Mouse (Mus musculus) ES-Bruce4 (cell line): ENCODE data around the gene Tmx2. TPM values are rescaled to one million over a fixed set of nuclear protein-coding genes. Genes with fewer than 3 reads are reported as not detected.

Experiments
- H3K27ac ChIP-seq: 2 replicates; pipeline ENCODE4 v1.5.1; 2012; ENCODE audit warnings: low read length, inconsistent platforms; ENCODE audit not compliant: insufficient read depth
- H3K27me3 ChIP-seq: 2 replicates; pipeline ENCODE4 v1.6.1; 2012; ENCODE audit warnings: mild to moderate bottlenecking, low read length, inconsistent platforms; ENCODE audit not compliant: control insufficient read depth, poor library complexity, insufficient read depth, severe bottlenecking
- H3K36me3 ChIP-seq: 2 replicates; pipeline ENCODE4 v1.6.1; 2012; ENCODE audit warnings: inconsistent platforms, mild to moderate bottlenecking, low read length, moderate library complexity; ENCODE audit not compliant: control insufficient read depth, poor library complexity, insufficient read depth, severe bottlenecking
- H3K4me1 ChIP-seq: one replicate; pipeline ENCODE4 v1.8.1; 2011; ENCODE audit warnings: low read length; ENCODE audit not compliant: control insufficient read depth, insufficient read depth
- H3K4me3 ChIP-seq: 2 replicates; pipeline ENCODE4 v1.5.1; 2011; ENCODE audit warnings: low read depth, mild to moderate bottlenecking, low read length
- H3K9ac ChIP-seq: 2 replicates; pipeline ENCODE4 v1.6.1; 2012; ENCODE audit warnings: low read depth, mild to moderate bottlenecking, inconsistent platforms; ENCODE audit not compliant: poor library complexity, severe bottlenecking
- H3K9me3 ChIP-seq: replicated peaks from 2 replicates; pipeline ENCODE4 v1.6.1; 2012; ENCODE audit warnings: mild to moderate bottlenecking, low read length, inconsistent platforms; ENCODE audit not compliant: control insufficient read depth, poor library complexity, insufficient read depth, severe bottlenecking
- CTCF ChIP-seq: IDR thresholded peaks from one replicate; pipeline ENCODE4 v1.8.1; 2011; ENCODE audit warnings: low read depth, low read length
- EP300 ChIP-seq: IDR thresholded peaks from 2 replicates; pipeline ENCODE4 v1.6.1; 2011; ENCODE audit warnings: low read depth, low read length; ENCODE audit not compliant: insufficient read depth
- POLR2A ChIP-seq: IDR thresholded peaks from one replicate; pipeline ENCODE4 v1.8.1; 2011; ENCODE audit warnings: low read length; ENCODE audit not compliant: insufficient read depth
- polyA plus RNA-seq: library from polyadenylated mRNA; stranded (reverse); fragments of >200 nt; gene quantifications from 2 replicates; pipeline ENCODE4 v1.2.4, GENCODE M21; 2011; ENCODE audit warnings: low read depth; ENCODE audit not compliant: missing spikeins, insufficient read depth, insufficient read length

The Tmx2 gene
- polyA plus RNA-seq, 1 experiment: 63.5 TPM

DNA sequence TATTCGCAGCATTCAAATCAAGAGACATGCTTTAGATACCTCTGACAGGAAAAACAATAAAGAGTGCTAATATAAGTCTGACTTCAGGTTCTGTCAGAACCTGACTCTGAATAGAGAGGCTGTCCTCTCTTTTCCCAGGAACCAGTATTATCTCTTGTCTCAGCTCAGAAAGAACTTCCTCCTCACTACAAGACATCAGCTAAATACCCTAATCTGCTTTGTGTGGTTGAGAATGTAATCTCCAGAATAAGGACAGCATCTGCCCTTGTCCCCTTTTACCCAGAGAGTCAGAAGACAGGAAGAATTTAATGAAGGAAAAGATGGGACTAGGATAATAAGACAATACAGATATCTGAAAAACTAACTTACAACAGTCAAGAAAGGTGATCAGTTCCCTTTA is 24.6 kb upstream of the Tmx2 start:
- TF ChIP-seq POLR2A (no peak), EP300 (no peak), CTCF (no peak)
- Histone ChIP-seq H3K4me3 (no peak overlapping the region), H3K27me3 (no peaks in the 10 kb centered on the region), H3K27ac (no peak overlapping the region), H3K4me1 (no peaks in the 10 kb centered on the region), H3K36me3 (peaks cover 7% of the 10 kb centered on the region), H3K9me3 (no peaks in the 10 kb centered on the region), H3K9ac (no peak overlapping the region)

DNA sequence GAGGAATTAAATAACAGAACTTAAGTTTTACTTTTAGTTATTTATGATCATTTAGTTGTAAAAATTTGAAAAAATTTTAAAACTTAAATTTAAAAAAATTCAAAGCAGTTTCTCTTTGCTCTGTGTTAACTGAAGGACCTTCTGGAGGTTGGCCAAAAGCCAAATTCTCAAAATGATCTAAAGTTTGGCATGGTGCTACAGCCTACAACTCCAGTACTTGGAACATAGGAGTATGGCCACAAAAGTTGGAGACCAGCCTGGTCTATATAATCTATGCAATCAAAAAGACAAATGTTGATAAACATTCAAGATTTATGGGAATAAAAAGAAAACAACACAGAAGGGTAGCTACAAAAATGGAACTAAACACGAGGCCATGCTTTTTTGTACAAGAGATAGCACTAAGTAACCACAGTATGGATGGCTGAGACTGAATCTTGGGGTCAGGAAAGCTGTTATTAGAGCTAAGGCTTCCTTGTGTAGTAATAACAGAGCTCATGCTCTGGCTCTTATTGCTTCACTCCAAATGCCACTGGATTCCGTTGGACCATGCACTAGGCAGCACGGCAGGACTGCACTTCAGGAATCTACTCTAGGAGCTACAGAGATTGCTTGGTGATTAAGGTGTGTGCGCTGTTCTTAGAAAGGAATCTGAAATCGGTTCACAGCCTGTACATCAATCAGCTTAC is 16.2 kb upstream of the Tmx2 start:
- H3K27ac ChIP-seq: no peak overlapping the region
- peaks cover 33% of the 10 kb centered on the region for H3K36me3 ChIP-seq
- TF ChIP-seq POLR2A: no peak
- TF ChIP-seq CTCF: no peak
- TF ChIP-seq EP300: no peak
- H3K9me3 ChIP-seq: no peaks in the 10 kb centered on the region
- no peaks in the 10 kb centered on the region for H3K27me3 ChIP-seq
- no peak overlapping the region for H3K9ac ChIP-seq
- no peak overlapping the region for H3K4me3 ChIP-seq
- H3K4me1 ChIP-seq: no peaks in the 10 kb centered on the region

DNA sequence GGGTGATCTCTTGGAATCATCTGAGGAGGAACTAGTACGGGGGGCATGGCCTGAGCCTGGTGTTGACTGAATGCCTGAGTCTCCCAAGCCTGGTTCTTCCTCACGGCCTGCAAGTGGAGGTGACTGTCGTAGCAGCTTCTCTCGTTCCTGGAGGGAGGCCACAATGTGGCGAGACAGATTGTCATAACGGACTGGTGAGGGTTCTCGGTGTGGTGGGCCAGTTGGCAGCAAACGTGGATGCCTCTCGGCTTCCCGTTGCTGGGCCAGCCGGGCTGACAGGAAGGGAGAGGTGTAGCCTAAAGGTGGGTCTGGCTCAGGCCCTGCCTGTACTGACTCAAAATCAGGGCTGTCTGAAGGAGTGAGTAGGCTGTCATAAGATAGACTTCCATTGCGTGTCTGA is 11.1 kb upstream of the Tmx2 start:
- no peak for TF ChIP-seq CTCF
- no peak for TF ChIP-seq POLR2A
- no peak for TF ChIP-seq EP300
- Histone ChIP-seq H3K4me1 (no peaks in the 10 kb centered on the region), H3K9ac (no peak overlapping the region), H3K9me3 (no peaks in the 10 kb centered on the region; the same call in 1 of the 2 replicates), H3K27me3 (no peaks in the 10 kb centered on the region), H3K27ac (no peak overlapping the region), H3K36me3 (peaks cover 66% of the 10 kb centered on the region), H3K4me3 (no peak overlapping the region)

DNA sequence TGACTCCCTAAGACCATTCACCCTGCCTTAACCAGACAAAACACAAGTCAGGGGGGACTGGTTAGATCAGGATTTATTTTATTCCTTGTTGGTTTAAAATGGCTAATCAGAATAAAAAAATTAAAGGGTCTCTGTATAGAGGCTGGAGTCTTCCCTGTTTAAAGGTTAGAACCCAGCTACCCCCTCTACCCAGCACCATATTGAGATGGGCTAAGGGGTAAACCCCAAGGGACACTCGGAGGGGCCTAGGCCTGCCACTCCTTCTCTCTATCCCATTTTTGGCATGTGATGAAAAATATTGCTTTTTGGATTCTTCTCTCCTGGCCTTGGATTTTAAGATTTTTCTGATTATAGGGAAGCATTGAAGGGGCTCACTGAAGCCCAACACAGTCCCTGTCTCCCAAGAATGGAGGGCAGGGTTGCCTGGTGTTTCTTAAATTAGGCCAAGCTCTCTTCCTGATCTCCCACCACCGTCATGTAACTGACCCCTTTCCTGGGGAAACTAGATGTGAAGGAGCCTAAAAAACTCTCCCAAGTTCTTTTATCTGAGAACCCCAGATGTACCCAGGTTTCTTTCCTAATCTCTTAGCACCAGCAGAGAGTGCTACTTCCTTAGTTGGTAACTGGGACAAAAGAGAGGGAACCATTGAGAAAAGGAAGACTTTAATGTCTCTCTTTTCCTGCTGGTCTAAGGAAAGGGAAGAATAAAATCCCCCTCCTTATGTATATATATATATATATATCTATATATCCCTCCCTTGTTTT is 9.3 kb upstream of the Tmx2 start:
- Histone ChIP-seq H3K36me3 (peaks cover 61% of the 10 kb centered on the region), H3K4me3 (no peak overlapping the region), H3K9me3 (no peaks in the 10 kb centered on the region; the same call in 1 of the 2 replicates), H3K9ac (no peak overlapping the region), H3K27me3 (no peaks in the 10 kb centered on the region), H3K4me1 (no peaks in the 10 kb centered on the region), H3K27ac (no peak overlapping the region)
- TF ChIP-seq EP300: no peak
- no peak for TF ChIP-seq POLR2A

DNA sequence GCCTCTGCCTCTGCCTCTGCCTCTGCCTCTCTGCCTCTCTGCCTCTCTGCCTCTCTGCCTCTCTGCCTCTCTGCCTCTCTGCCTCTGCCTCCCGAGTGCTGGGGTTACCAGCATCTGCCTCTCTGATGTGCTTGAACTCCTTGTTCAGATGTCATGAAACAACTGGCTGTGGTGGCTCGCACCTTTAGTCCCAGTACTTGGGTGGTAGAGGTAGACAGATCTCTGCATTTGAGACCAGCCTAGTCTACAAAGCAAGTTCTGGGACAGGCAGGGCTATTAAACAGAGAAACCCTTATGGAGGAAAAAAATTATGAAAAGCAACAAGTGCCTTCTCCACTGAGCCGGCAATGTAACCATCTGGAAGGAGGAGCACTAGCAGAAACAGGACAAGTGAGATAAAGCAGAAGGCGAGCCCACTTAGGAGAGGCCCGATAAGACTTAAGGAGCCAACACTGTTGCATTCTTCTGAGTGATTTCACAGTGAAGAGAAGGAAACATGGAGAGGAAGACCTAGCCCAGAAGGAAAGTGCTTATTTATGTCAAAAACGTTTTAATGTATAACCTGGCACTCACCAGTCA is 3.8 kb upstream of the Tmx2 start:
- H3K9ac ChIP-seq: no peak overlapping the region
- no peak overlapping the region for H3K27ac ChIP-seq
- H3K9me3 ChIP-seq: no peaks in the 10 kb centered on the region; the same call in 1 of the 2 replicates
- H3K27me3 ChIP-seq: no peaks in the 10 kb centered on the region
- peaks cover 34% of the 10 kb centered on the region for H3K36me3 ChIP-seq
- no peaks in the 10 kb centered on the region for H3K4me1 ChIP-seq
- TF ChIP-seq EP300 (no peak), POLR2A (no peak), CTCF (no peak)
- H3K4me3 ChIP-seq: no peak overlapping the region
